Mouse (Mus musculus): ENCODE results near the gene Sult5a1. TPM values are rescaled to one million over a fixed set of nuclear protein-coding genes. Genes with fewer than 3 reads are reported as not detected.

Gene Sult5a1
- polyA plus RNA-seq, 1 experiment from 2014 or later = 0.33 TPM

DNA sequence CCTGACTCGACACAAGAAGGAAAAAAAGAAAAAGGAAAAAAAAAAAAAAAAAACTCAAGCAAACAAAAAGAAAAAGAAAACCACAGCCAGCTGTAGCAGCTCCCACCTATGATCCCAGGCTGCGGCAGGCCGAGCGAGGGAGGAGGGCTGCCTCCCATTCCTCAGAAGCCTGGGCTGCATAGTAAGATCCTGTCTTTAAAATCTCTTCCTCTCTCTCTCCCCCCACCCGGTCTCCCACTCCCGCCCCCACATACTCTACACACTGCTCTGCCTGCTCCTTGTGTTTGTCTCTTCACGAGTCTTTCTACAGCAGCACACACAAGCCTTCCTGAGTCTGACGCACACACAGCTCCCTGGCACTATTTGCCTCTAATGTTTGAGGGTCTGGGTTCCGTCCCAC is 36.1 kb downstream of the Sult5a1 start:
- Histone ChIP-seq H3K9me3 (ENCODE audit: control insufficient read depth, low read length) (no peaks in the 10 kb centered on the region), H3K4me2 (ENCODE audit: low read length) (no peak overlapping the region), H3K9ac (replicated peaks; ENCODE audit: low read depth, low read length) (no peak overlapping the region), H3K4me1 (replicated peaks; ENCODE audit: control insufficient read depth, insufficient read depth, low read length) (peaks cover 6% of the 10 kb centered on the region), H3K27ac (ENCODE audit: low read length) (no peak overlapping the region), H3K27me3 (replicated peaks; ENCODE audit: control insufficient read depth, insufficient read depth, low read length) (peaks cover 22% of the 10 kb centered on the region), H3K36me3 (ENCODE audit: control insufficient read depth, insufficient read depth) (no peaks in the 10 kb centered on the region), H3K4me3 (replicated peaks; ENCODE audit: low read length) (no peak overlapping the region)
- WGBS = 70% methylated on average over 9 of the region's 9 CpGs
- ATAC-seq = no peak

DNA sequence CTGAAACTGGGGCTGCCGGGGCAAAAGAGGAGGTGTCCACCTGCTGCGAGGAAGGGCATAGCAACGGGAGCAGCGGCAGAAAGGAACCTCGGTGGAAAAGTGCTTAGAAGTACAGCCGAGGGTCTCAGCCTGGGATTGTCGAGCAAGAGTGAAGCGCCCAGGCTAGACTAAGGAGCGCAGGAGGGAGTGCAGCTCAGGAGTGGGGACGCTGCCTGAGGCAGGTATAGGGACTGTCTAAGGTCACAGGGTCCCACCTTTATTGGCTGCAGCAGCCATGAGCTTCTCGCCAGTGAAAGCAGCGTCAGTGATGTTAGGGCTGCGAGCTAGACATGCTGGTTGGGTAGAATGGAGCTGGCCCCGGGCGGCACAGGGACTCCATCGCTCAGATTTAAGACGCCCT is 40.4 kb downstream of the Sult5a1 start:
- Histone ChIP-seq H3K9ac (replicated peaks; ENCODE audit: low read depth, low read length) (peak overlapping the region; percentile 55), H3K4me2 (ENCODE audit: low read length) (peak overlapping the region; percentile 88), H3K27me3 (replicated peaks; ENCODE audit: control insufficient read depth, insufficient read depth, low read length) (peaks cover 34% of the 10 kb centered on the region), H3K27ac (ENCODE audit: low read length) (no peak overlapping the region), H3K4me3 (replicated peaks; ENCODE audit: low read length) (peak overlapping the region; percentile 52), H3K4me1 (replicated peaks; ENCODE audit: control insufficient read depth, insufficient read depth, low read length) (peaks cover 11% of the 10 kb centered on the region), H3K9me3 (ENCODE audit: control insufficient read depth, low read length) (no peaks in the 10 kb centered on the region), H3K36me3 (ENCODE audit: control insufficient read depth, insufficient read depth) (no peaks in the 10 kb centered on the region)
- no peak for ATAC-seq
- under 1% methylated on average over 17 of the region's 17 CpGs for WGBS

DNA sequence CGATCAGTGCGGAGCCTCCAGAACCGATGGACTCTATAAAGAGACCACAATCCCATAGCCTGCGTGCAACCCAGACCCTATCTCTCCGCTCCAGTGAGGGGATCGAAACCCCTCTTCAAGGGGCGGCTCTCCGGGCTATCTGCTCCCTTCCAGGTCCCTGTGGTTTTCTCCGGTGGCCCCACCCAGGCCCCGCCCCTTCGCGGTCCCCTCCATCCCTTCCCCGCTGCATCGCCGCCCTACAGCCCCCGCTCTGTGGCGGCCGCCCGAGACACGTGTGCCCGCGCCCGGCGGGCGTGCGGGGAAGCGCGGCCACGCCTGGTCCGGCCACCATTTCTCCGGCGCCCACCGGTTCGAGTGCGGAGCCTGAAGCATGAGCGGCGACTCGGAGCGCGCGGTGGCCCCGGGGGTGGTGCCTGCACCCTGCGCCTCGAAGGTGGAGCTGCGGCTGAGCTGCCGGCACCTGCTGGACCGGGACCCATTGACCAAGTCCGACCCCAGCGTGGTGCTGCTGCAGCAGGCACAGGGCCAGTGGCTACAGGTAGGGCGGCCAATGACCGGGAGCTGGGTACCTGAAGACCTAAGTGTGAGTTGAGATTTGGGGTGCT is 40.9 kb downstream of the Sult5a1 start, which contains the start of gene Cpne7:
Gene Cpne7 (plus strand): TSS at position 248 of the 605 bp plus-strand sequence.
- H3K36me3 ChIP-seq (ENCODE audit: control insufficient read depth, insufficient read depth) = no peaks in the 10 kb centered on the region
- no peak for ATAC-seq
- peak within 1 kb of the TSS; percentile 88 for H3K4me2 ChIP-seq (ENCODE audit: low read length)
- no peak within 1 kb of the TSS for H3K27ac ChIP-seq (ENCODE audit: low read length)
- H3K4me3 ChIP-seq (replicated peaks; ENCODE audit: low read length) = peak within 1 kb of the TSS; percentile 52
- no peaks in the 10 kb centered on the region for H3K9me3 ChIP-seq (ENCODE audit: control insufficient read depth, low read length)
- H3K4me1 ChIP-seq (replicated peaks; ENCODE audit: control insufficient read depth, insufficient read depth, low read length) = peaks cover 11% of the 10 kb centered on the region
- H3K27me3 ChIP-seq (replicated peaks; ENCODE audit: control insufficient read depth, insufficient read depth, low read length) = peaks cover 34% of the 10 kb centered on the region
- WGBS = under 1% methylated on average over 51 of the region's 51 CpGs
- peak within 1 kb of the TSS; percentile 55 for H3K9ac ChIP-seq (replicated peaks; ENCODE audit: low read depth, low read length)

DNA sequence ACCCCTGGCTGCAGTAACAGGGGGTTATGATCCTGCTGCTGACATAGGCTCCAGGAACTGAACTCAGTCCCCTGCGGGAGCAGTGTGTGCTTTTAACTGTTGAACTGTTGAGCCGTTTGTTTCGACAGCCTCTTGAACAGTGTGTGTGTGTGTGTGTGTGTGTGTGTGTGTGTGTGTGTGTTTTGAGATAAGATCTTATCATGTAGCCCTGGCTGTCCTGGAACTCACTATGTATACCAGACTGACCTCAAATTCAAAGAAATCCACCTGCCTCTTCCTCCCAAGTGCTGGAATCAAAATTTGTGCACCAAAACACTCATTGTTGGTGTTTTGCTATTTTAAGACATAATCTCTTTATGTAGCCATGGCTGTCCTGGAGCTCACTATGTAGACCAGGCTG is 43.5 kb downstream of the Sult5a1 start:
- Histone ChIP-seq H3K4me1 (replicated peaks; ENCODE audit: control insufficient read depth, insufficient read depth, low read length) (peaks cover 11% of the 10 kb centered on the region), H3K4me3 (replicated peaks; ENCODE audit: low read length) (no peak overlapping the region), H3K9me3 (ENCODE audit: control insufficient read depth, low read length) (no peaks in the 10 kb centered on the region), H3K27me3 (replicated peaks; ENCODE audit: control insufficient read depth, insufficient read depth, low read length) (peaks cover 34% of the 10 kb centered on the region), H3K4me2 (ENCODE audit: low read length) (no peak overlapping the region), H3K9ac (replicated peaks; ENCODE audit: low read depth, low read length) (no peak overlapping the region), H3K36me3 (ENCODE audit: control insufficient read depth, insufficient read depth) (no peaks in the 10 kb centered on the region), H3K27ac (ENCODE audit: low read length) (no peak overlapping the region)
- 68% methylated on average over 3 of the region's 3 CpGs for WGBS
- no peak for ATAC-seq

DNA sequence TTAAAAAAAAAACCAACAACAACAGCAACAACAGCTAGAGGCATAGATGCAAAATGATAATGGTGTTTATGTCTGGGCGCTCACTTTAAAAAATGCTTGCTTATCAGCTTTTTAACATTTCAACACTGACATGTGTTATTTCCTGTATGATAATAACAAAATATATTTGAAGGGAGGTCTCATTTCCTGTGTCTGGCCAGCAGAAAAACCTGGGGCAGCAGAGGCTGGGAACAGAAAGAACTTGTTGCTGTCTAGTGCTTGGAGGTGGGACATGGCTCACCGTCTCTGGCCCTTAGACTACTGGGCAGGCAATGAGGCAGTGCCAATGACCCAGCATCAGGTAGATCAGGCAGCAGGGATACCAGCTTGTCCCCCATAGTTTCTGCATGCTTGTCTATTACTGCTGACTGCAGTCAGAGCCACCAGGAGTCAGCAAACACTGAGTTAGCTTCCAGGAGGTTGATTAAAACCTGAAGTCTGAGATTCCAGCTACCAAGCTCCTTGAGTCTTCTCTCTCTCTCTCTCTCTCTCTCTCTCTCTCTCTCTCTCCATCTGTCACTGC is 44.1 kb downstream of the Sult5a1 start:
- Histone ChIP-seq H3K36me3 (ENCODE audit: control insufficient read depth, insufficient read depth) (no peaks in the 10 kb centered on the region), H3K9ac (replicated peaks; ENCODE audit: low read depth, low read length) (no peak overlapping the region), H3K9me3 (ENCODE audit: control insufficient read depth, low read length) (no peaks in the 10 kb centered on the region), H3K4me3 (replicated peaks; ENCODE audit: low read length) (no peak overlapping the region), H3K27me3 (replicated peaks; ENCODE audit: control insufficient read depth, insufficient read depth, low read length) (peaks cover 31% of the 10 kb centered on the region), H3K4me2 (ENCODE audit: low read length) (no peak overlapping the region), H3K27ac (ENCODE audit: low read length) (no peak overlapping the region), H3K4me1 (replicated peaks; ENCODE audit: control insufficient read depth, insufficient read depth, low read length) (peaks cover 11% of the 10 kb centered on the region)
- ATAC-seq = no peak
- WGBS = 72% methylated on average over 2 of the region's 2 CpGs

DNA sequence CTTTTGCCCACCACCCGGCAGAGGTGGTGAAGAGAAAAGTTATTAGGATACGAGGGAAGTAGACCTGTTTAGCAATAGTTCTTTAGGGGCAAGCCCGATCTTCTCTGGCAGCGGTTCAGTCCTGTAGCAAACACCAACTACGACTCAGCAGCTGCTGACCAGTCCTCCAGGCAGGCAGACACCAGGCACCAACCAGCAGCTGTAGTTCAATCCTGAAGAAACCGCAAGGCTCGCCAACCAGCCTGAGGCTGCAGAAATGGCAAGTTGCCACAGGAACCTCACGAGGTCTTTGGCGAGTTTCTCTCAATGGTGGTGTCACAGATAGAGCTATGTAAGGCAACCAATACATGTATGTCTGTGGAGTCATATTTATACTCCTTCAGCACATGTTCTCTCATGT is 45.2 kb downstream of the Sult5a1 start:
- no peaks in the 10 kb centered on the region for H3K36me3 ChIP-seq (ENCODE audit: control insufficient read depth, insufficient read depth)
- 70% methylated on average over 9 of the region's 9 CpGs for WGBS
- peaks cover 22% of the 10 kb centered on the region for H3K27me3 ChIP-seq (replicated peaks; ENCODE audit: control insufficient read depth, insufficient read depth, low read length)
- H3K27ac ChIP-seq (ENCODE audit: low read length) = no peak overlapping the region
- ATAC-seq = no peak
- H3K4me1 ChIP-seq (replicated peaks; ENCODE audit: control insufficient read depth, insufficient read depth, low read length) = peaks cover 11% of the 10 kb centered on the region
- no peaks in the 10 kb centered on the region for H3K9me3 ChIP-seq (ENCODE audit: control insufficient read depth, low read length)
- H3K9ac ChIP-seq (replicated peaks; ENCODE audit: low read depth, low read length) = no peak overlapping the region
- H3K4me2 ChIP-seq (ENCODE audit: low read length) = no peak overlapping the region
- H3K4me3 ChIP-seq (replicated peaks; ENCODE audit: low read length) = no peak overlapping the region

DNA sequence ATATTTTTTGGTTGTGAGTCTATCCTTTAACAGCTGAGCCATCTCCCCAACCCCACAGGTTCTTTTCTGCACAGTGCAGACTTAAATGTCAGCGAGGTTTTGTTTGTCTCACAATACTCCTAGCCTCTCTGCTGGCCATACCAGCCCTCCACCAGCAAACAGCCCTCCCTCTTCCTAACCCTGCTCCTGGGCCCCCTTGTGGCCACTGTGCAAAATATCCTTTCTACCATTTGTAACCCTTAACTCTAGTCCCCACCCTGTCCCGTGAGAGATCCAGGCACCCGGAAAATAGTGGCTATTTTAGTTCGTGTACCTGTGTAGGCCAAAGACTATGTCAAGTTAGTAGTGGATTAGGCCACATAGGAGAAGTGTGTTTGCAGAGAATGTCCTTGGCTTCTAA is 47.5 kb downstream of the Sult5a1 start:
- 12% methylated on average over 4 of the region's 4 CpGs for WGBS
- Histone ChIP-seq H3K4me3 (replicated peaks; ENCODE audit: low read length) (no peak overlapping the region), H3K36me3 (ENCODE audit: control insufficient read depth, insufficient read depth) (no peaks in the 10 kb centered on the region; the same call in 1 of the 2 replicates), H3K27me3 (replicated peaks; ENCODE audit: control insufficient read depth, insufficient read depth, low read length) (peaks cover 2% of the 10 kb centered on the region), H3K4me2 (ENCODE audit: low read length) (no peak overlapping the region), H3K4me1 (replicated peaks; ENCODE audit: control insufficient read depth, insufficient read depth, low read length) (no peaks in the 10 kb centered on the region), H3K9ac (replicated peaks; ENCODE audit: low read depth, low read length) (no peak overlapping the region), H3K9me3 (ENCODE audit: control insufficient read depth, low read length) (no peaks in the 10 kb centered on the region), H3K27ac (ENCODE audit: low read length) (no peak overlapping the region)
- peak; percentile 71 for ATAC-seq

DNA sequence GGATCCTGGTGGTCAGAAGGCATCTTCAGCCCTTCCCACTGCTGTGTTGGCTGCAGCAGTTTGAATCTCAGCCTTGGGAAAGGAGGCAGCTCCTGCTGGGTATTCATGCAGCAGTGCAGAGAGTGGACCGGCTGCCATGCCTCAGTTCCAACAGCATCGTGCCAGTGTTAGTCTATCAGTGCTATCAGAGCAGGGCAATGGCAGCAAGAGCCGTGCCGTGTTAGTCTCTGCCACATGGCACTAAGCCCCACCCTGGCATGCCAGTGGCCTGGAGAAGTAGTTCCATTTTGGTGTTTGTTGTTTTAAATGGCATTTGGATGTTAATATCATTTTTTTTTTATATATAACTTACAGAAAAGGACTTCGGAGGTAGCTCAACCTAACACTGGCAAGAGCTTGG is 49.2 kb downstream of the Sult5a1 start:
- no peaks in the 10 kb centered on the region; the same call in 1 of the 2 replicates for H3K4me1 ChIP-seq (replicated peaks; ENCODE audit: control insufficient read depth, insufficient read depth, low read length)
- no peak overlapping the region for H3K9ac ChIP-seq (replicated peaks; ENCODE audit: low read depth, low read length)
- 89% methylated on average over 5 of the region's 5 CpGs for WGBS
- no peak overlapping the region for H3K4me3 ChIP-seq (replicated peaks; ENCODE audit: low read length)
- H3K27ac ChIP-seq (ENCODE audit: low read length) = no peak overlapping the region
- H3K4me2 ChIP-seq (ENCODE audit: low read length) = no peak overlapping the region
- H3K27me3 ChIP-seq (replicated peaks; ENCODE audit: control insufficient read depth, insufficient read depth, low read length) = no peaks in the 10 kb centered on the region
- H3K36me3 ChIP-seq (ENCODE audit: control insufficient read depth, insufficient read depth) = peaks cover 14% of the 10 kb centered on the region
- no peaks in the 10 kb centered on the region for H3K9me3 ChIP-seq (ENCODE audit: control insufficient read depth, low read length)
- no peak for ATAC-seq

DNA sequence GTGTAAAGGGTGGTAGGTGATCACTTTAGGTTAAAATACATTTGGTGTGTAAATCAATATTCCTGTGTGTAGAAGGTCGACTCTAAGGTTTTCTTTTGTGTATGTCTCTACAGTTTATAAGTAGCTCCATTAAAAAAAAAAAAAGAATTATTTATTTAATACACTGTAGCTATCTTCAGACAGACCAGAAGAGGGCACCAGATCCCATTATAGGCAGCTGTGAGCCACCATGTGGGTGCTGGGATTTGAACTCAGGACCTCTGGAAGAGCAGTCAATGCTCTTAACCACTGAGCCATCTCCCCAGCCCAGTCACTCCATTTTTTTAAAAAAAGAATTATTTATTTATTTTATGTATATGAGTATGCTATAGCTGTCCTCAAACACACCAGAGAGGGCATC is 50.1 kb downstream of the Sult5a1 start:
- peaks cover 16% of the 10 kb centered on the region for H3K36me3 ChIP-seq (ENCODE audit: control insufficient read depth, insufficient read depth)
- 78% methylated on average over 1 of the region's 1 CpGs for WGBS
- H3K27ac ChIP-seq (ENCODE audit: low read length) = no peak overlapping the region
- no peak overlapping the region for H3K9ac ChIP-seq (replicated peaks; ENCODE audit: low read depth, low read length)
- no peaks in the 10 kb centered on the region for H3K9me3 ChIP-seq (ENCODE audit: control insufficient read depth, low read length)
- ATAC-seq = no peak
- peaks cover 9% of the 10 kb centered on the region for H3K4me1 ChIP-seq (replicated peaks; ENCODE audit: control insufficient read depth, insufficient read depth, low read length)
- no peaks in the 10 kb centered on the region for H3K27me3 ChIP-seq (replicated peaks; ENCODE audit: control insufficient read depth, insufficient read depth, low read length)
- no peak overlapping the region for H3K4me3 ChIP-seq (replicated peaks; ENCODE audit: low read length)
- no peak overlapping the region for H3K4me2 ChIP-seq (ENCODE audit: low read length)
